Mouse (Mus musculus): ENCODE measurements around the gene Tmem135.

- TF ChIP-seq CTCF (IDR thresholded peaks at IDR 0.05; ENCODE audit: low read depth) (peak; percentile 53), EP300 (optimal IDR thresholded peaks at IDR 0.05) (no peak)
Observed at GRCm38 (mm10) chr7:89311555-89311954, 92.5 kb downstream of the Tmem135 start.

Measured in stomach, postnatal 0 days (tissue).